25 mouse cellular contexts compared by ENCODE assay signal in the genomic region with DNA sequence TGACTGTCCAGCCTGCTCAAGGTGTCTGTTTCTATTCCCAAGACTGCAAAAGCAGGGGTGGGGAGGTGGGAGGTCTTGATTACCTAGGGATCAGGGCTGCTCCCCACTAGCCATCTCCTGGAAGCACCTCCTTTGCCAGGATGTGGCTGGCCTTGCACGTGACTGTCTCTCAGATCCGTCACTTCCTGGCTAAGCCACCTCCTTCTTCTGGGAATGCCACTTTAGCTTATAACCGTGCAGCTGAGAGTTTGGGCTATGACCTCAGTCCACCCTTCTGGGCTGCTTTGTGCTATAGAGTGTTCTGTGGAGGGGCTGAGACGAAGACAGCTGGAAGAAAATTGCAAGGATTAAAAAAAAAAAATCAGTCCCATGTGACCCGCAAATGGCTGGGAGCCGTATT. TPM values are rescaled to one million over a fixed set of nuclear protein-coding genes. Genes with fewer than 3 reads are reported as not detected.
DNase-seq lines count a peak whose midpoint lies in the region; ATAC-seq and TF ChIP-seq lines count a peak whose summit lies in the region.
"Had no signal": no experiment of that assay in that cellular context is flagged by ENCODE, and none has a peak within 500 bp of the region (broad histone marks: within the 10 kb centered on the region; RNA-seq: fewer than 3 reads in every experiment).

No protein-coding gene starts in this region.

- no peak overlapping the region for H3K4me3 ChIP-seq in forebrain, postnatal 0 days (ENCODE audit: low read depth, low read length)
- no peak overlapping the region for H3K4me3 ChIP-seq in forebrain, embryonic 10.5 days
- no peak overlapping the region for H3K4me3 ChIP-seq in midbrain, embryonic 13.5 days (replicated peaks)
- H3K4me3 ChIP-seq in midbrain, embryonic 11.5 days (ENCODE audit: low read depth, low read length): no peak overlapping the region
- H3K4me3 ChIP-seq in heart, embryonic 13.5 days: no peak overlapping the region; the same call in 1 of the 2 replicates
- no peak overlapping the region for H3K4me3 ChIP-seq in midbrain, embryonic 15.5 days
- H3K4me3 ChIP-seq: embryonic facial prominence, embryonic 10.5 days; forebrain, embryonic 15.5 days; hindbrain, embryonic 10.5 days; kidney, embryonic 15.5 days; liver, embryonic 13.5 days; lung, embryonic 15.5 days; midbrain, embryonic 12.5 days had no signal

- TF ChIP-seq CTCF in forebrain, postnatal 0 days (IDR thresholded peaks at IDR 0.05; ENCODE audit: low read depth): no peak

- ATAC-seq in forebrain, postnatal 0 days: peak; percentile 62
- ATAC-seq in midbrain, embryonic 13.5 days: 0 out of 2 replicates have a peak, but pooled peaks have one; percentile 9
- no peak for ATAC-seq in midbrain, embryonic 11.5 days (ENCODE audit: low FRiP score)
- no peak for ATAC-seq in heart, embryonic 13.5 days (ENCODE audit: extremely low read depth, insufficient number of reproducible peaks, low FRiP score, low TSS enrichment)
- ATAC-seq in midbrain, embryonic 15.5 days (replicated peaks): no peak
- ATAC-seq: forebrain, embryonic 15.5 days; inflammation-experienced regulatory T-cells, adult 6 months had no signal

- no peaks in the 10 kb centered on the region for H3K4me1 ChIP-seq in forebrain, postnatal 0 days (ENCODE audit: insufficient read depth)
- H3K4me1 ChIP-seq in forebrain, embryonic 10.5 days: 0 out of 2 replicates have a peak, but pooled peaks cover 3% of the 10 kb centered on the region
- H3K4me1 ChIP-seq in midbrain, embryonic 13.5 days (replicated peaks): no peaks in the 10 kb centered on the region
- no peaks in the 10 kb centered on the region for H3K4me1 ChIP-seq in midbrain, embryonic 11.5 days (ENCODE audit: control insufficient read depth, insufficient read depth, low read length)
- peaks cover 56% of the 10 kb centered on the region for H3K4me1 ChIP-seq in heart, embryonic 13.5 days
- H3K4me1 ChIP-seq in midbrain, embryonic 15.5 days: no peaks in the 10 kb centered on the region
- H3K4me1 ChIP-seq: embryonic facial prominence, embryonic 10.5 days; forebrain, embryonic 15.5 days; kidney, embryonic 15.5 days; liver, embryonic 13.5 days; lung, embryonic 15.5 days; midbrain, embryonic 12.5 days had no signal

- H3K36me3 ChIP-seq in forebrain, postnatal 0 days (ENCODE audit: insufficient read depth): no peaks in the 10 kb centered on the region
- H3K36me3 ChIP-seq in forebrain, embryonic 10.5 days (replicated peaks): no peaks in the 10 kb centered on the region
- H3K36me3 ChIP-seq in midbrain, embryonic 13.5 days: no peaks in the 10 kb centered on the region
- H3K36me3 ChIP-seq in midbrain, embryonic 11.5 days (ENCODE audit: control insufficient read depth, insufficient read depth, low read length): no peaks in the 10 kb centered on the region
- H3K36me3 ChIP-seq in heart, embryonic 13.5 days: no peaks in the 10 kb centered on the region
- no peaks in the 10 kb centered on the region for H3K36me3 ChIP-seq in midbrain, embryonic 15.5 days (replicated peaks)
- H3K36me3 ChIP-seq: embryonic facial prominence, embryonic 10.5 days; forebrain, embryonic 15.5 days; hindbrain, embryonic 10.5 days; kidney, embryonic 15.5 days; liver, embryonic 13.5 days; lung, embryonic 15.5 days; midbrain, embryonic 12.5 days had no signal

- no peak overlapping the region for H3K4me2 ChIP-seq in forebrain, postnatal 0 days (ENCODE audit: low read depth)
- H3K4me2 ChIP-seq in midbrain, embryonic 13.5 days (replicated peaks): no peak overlapping the region
- no peak overlapping the region for H3K4me2 ChIP-seq in midbrain, embryonic 11.5 days
- peak overlapping the region; percentile 44 for H3K4me2 ChIP-seq in heart, embryonic 13.5 days
- H3K4me2 ChIP-seq in midbrain, embryonic 15.5 days: no peak overlapping the region
- H3K4me2 ChIP-seq: forebrain, embryonic 15.5 days; kidney, embryonic 15.5 days; liver, embryonic 13.5 days; lung, embryonic 15.5 days; midbrain, embryonic 12.5 days had no signal

- H3K27me3 ChIP-seq in forebrain, postnatal 0 days (ENCODE audit: insufficient read depth, low read length): no peaks in the 10 kb centered on the region
- H3K27me3 ChIP-seq in forebrain, embryonic 10.5 days (ENCODE audit: poor library complexity, severe bottlenecking): no peaks in the 10 kb centered on the region
- no peaks in the 10 kb centered on the region for H3K27me3 ChIP-seq in midbrain, embryonic 13.5 days
- no peaks in the 10 kb centered on the region for H3K27me3 ChIP-seq in midbrain, embryonic 11.5 days (ENCODE audit: control insufficient read depth, insufficient read depth, low read length)
- H3K27me3 ChIP-seq in heart, embryonic 13.5 days (replicated peaks): peaks cover 65% of the 10 kb centered on the region
- H3K27me3 ChIP-seq in midbrain, embryonic 15.5 days (replicated peaks): 0 out of 2 replicates have a peak, but pooled peaks cover 3% of the 10 kb centered on the region
- H3K27me3 ChIP-seq: forebrain, embryonic 15.5 days; kidney, embryonic 15.5 days; liver, embryonic 13.5 days; lung, embryonic 15.5 days; midbrain, embryonic 12.5 days had no signal

- H3K9me3 ChIP-seq in forebrain, postnatal 0 days (ENCODE audit: low read length): no peaks in the 10 kb centered on the region
- no peaks in the 10 kb centered on the region for H3K9me3 ChIP-seq in forebrain, embryonic 10.5 days
- H3K9me3 ChIP-seq in midbrain, embryonic 13.5 days: no peaks in the 10 kb centered on the region
- H3K9me3 ChIP-seq in midbrain, embryonic 11.5 days (ENCODE audit: control insufficient read depth, low read length): no peaks in the 10 kb centered on the region
- H3K9me3 ChIP-seq in heart, embryonic 13.5 days: no peaks in the 10 kb centered on the region
- no peaks in the 10 kb centered on the region for H3K9me3 ChIP-seq in midbrain, embryonic 15.5 days
- H3K9me3 ChIP-seq: embryonic facial prominence, embryonic 10.5 days; forebrain, embryonic 15.5 days; hindbrain, embryonic 10.5 days; kidney, embryonic 15.5 days; liver, embryonic 13.5 days; lung, embryonic 15.5 days; midbrain, embryonic 12.5 days had no signal

- H3K27ac ChIP-seq in forebrain, postnatal 0 days (ENCODE audit: low read depth, low read length): no peak overlapping the region
- no peak overlapping the region for H3K27ac ChIP-seq in forebrain, embryonic 10.5 days
- no peak overlapping the region for H3K27ac ChIP-seq in midbrain, embryonic 13.5 days
- no peak overlapping the region for H3K27ac ChIP-seq in midbrain, embryonic 11.5 days (ENCODE audit: low read depth, low read length)
- H3K27ac ChIP-seq in heart, embryonic 13.5 days (replicated peaks): peak overlapping the region; percentile 87
- H3K27ac ChIP-seq in midbrain, embryonic 15.5 days: no peak overlapping the region
- H3K27ac ChIP-seq: embryonic facial prominence, embryonic 10.5 days; forebrain, embryonic 15.5 days; hindbrain, embryonic 10.5 days; kidney, embryonic 15.5 days; liver, embryonic 13.5 days; lung, embryonic 15.5 days; macrophage; midbrain, embryonic 12.5 days had no signal

- no peak for DNase-seq in forebrain, postnatal 0 days
- DNase-seq in forebrain, embryonic 10.5 days (ENCODE audit: extremely low spot score, low spot score): no peak
- no peak for DNase-seq in midbrain, embryonic 11.5 days (ENCODE audit: low spot score, missing footprints)
- no peak for DNase-seq in right cerebral cortex, postnatal 4 days
- no peak for DNase-seq in layer of hippocampus, adult 8-10 months (ENCODE audit: low spot score in 2 of 2)
- DNase-seq: cerebellum, adult 11 months; cerebellum, postnatal 25 days; gastrocnemius, postnatal 14 days; liver, embryonic 13.5 days; retina, postnatal 1 day had no signal

- WGBS in forebrain, postnatal 0 days: 50% methylated on average over 6 of the region's 6 CpGs
- WGBS in forebrain, embryonic 10.5 days: 65% methylated on average over 6 of the region's 6 CpGs
- 55% methylated on average over 6 of the region's 6 CpGs for WGBS in midbrain, embryonic 13.5 days
- 61% methylated on average over 6 of the region's 6 CpGs for WGBS in midbrain, embryonic 11.5 days
- WGBS in heart, embryonic 13.5 days: 51% methylated on average over 6 of the region's 6 CpGs
- 55% methylated on average over 6 of the region's 6 CpGs for WGBS in midbrain, embryonic 15.5 days

- H3K9ac ChIP-seq in forebrain, postnatal 0 days: no peak overlapping the region
- H3K9ac ChIP-seq in midbrain, embryonic 13.5 days (replicated peaks): no peak overlapping the region
- no peak overlapping the region for H3K9ac ChIP-seq in midbrain, embryonic 11.5 days (ENCODE audit: low read length)
- H3K9ac ChIP-seq in heart, embryonic 13.5 days: 0 out of 2 replicates have a peak overlapping the region, but pooled peaks have one; percentile 54
- no peak overlapping the region for H3K9ac ChIP-seq in midbrain, embryonic 15.5 days
- H3K9ac ChIP-seq: forebrain, embryonic 15.5 days; kidney, embryonic 15.5 days; liver, embryonic 13.5 days; lung, embryonic 15.5 days; midbrain, embryonic 12.5 days had no signal

RNA-seq across cellular contexts. Expression of a gene that starts 22.1 kb away (rescaled TPM):
- 43.4 and 57.7 TPM in 2 replicates for total RNA-seq in forebrain, postnatal 0 days (2014; rRNA removed)
- 12.0 and 12.8 TPM in 2 replicates for polyA plus RNA-seq in forebrain, postnatal 0 days (2015; fragmentation: Nextera tagmentation; extraction: Ambion mirVana)
- polyA plus RNA-seq in forebrain, embryonic 10.5 days (2016; fragmentation: Nextera tagmentation; extraction: Ambion mirVana): 9.0 and 9.2 TPM in 2 replicates
- polyA plus RNA-seq in midbrain, embryonic 13.5 days (2015; fragmentation: Nextera tagmentation; extraction: Ambion mirVana): 10.2 and 13.6 TPM in 2 replicates
- 14.3 and 15.3 TPM in 2 replicates for polyA plus RNA-seq in midbrain, embryonic 11.5 days (2014; fragmentation: Nextera tagmentation; extraction: Ambion mirVana)
- polyA plus RNA-seq in heart, embryonic 13.5 days (2015; fragmentation: Nextera tagmentation; extraction: Ambion mirVana): 12.4 and 13.0 TPM in 2 replicates
- 10 to 100 TPM; 26.0 to 30.2 (median 28.1) TPM for total RNA-seq in layer of hippocampus, adult 8-10 months (2022)
- 12.8 and 16.5 TPM in 2 replicates for polyA plus RNA-seq in midbrain, embryonic 15.5 days (2015; fragmentation: Nextera tagmentation; extraction: Ambion mirVana)

RNA-seq across cellular contexts. Expression of a gene that starts 22.8 kb away (rescaled TPM):
- total RNA-seq in forebrain, postnatal 0 days (2014; rRNA removed): not detected in 2 replicates
- polyA plus RNA-seq in forebrain, postnatal 0 days (2015; fragmentation: Nextera tagmentation; extraction: Ambion mirVana): 0.21 TPM in 1 of 2 replicates, not detected in the other
- polyA plus RNA-seq in forebrain, embryonic 10.5 days (2016; fragmentation: Nextera tagmentation; extraction: Ambion mirVana): not detected in 2 replicates
- 0.36 TPM in 1 of 2 replicates, not detected in the other for polyA plus RNA-seq in midbrain, embryonic 13.5 days (2015; fragmentation: Nextera tagmentation; extraction: Ambion mirVana)
- 0.23 and 0.29 TPM in 2 replicates for polyA plus RNA-seq in midbrain, embryonic 11.5 days (2014; fragmentation: Nextera tagmentation; extraction: Ambion mirVana)
- polyA plus RNA-seq in heart, embryonic 13.5 days (2015; fragmentation: Nextera tagmentation; extraction: Ambion mirVana): 187 and 230 TPM in 2 replicates
- not detected for total RNA-seq in layer of hippocampus, adult 8-10 months (2022)
- not detected in 2 replicates for polyA plus RNA-seq in midbrain, embryonic 15.5 days (2015; fragmentation: Nextera tagmentation; extraction: Ambion mirVana)
- total RNA-seq: gastrocnemius, postnatal 14 days; layer of hippocampus, adult 18-20 months; left cerebral cortex, adult 8-10 months had no signal
- polyA plus RNA-seq: forebrain, embryonic 15.5 days; hindbrain, embryonic 10.5 days; inflammation-experienced regulatory T-cells, adult 6 months; kidney, embryonic 15.5 days; limb, embryonic 11.5 days; liver, embryonic 13.5 days; macrophage; midbrain, embryonic 12.5 days; small intestine, adult 2 months had no signal

RNA-seq across cellular contexts. Expression of a gene that starts 26.2 kb away (rescaled TPM):
- 13.5 and 18.8 TPM in 2 replicates for total RNA-seq in forebrain, postnatal 0 days (2014; rRNA removed)
- 17.3 and 17.9 TPM in 2 replicates for polyA plus RNA-seq in forebrain, postnatal 0 days (2015; fragmentation: Nextera tagmentation; extraction: Ambion mirVana)
- 20.9 and 23.0 TPM in 2 replicates for polyA plus RNA-seq in forebrain, embryonic 10.5 days (2016; fragmentation: Nextera tagmentation; extraction: Ambion mirVana)
- polyA plus RNA-seq in midbrain, embryonic 13.5 days (2015; fragmentation: Nextera tagmentation; extraction: Ambion mirVana): 18.7 and 20.4 TPM in 2 replicates
- 24.2 and 25.8 TPM in 2 replicates for polyA plus RNA-seq in midbrain, embryonic 11.5 days (2014; fragmentation: Nextera tagmentation; extraction: Ambion mirVana)
- polyA plus RNA-seq in heart, embryonic 13.5 days (2015; fragmentation: Nextera tagmentation; extraction: Ambion mirVana): 43.7 and 49.2 TPM in 2 replicates
- total RNA-seq in layer of hippocampus, adult 8-10 months (2022): 10 to 100 TPM; 19.4 to 21.5 (median 20.9) TPM
- polyA plus RNA-seq in midbrain, embryonic 15.5 days (2015; fragmentation: Nextera tagmentation; extraction: Ambion mirVana): 20.2 and 22.7 TPM in 2 replicates

RNA-seq across cellular contexts. Expression of a gene that starts 37.7 kb away (rescaled TPM):
- 1.5 TPM in 1 of 2 replicates, not detected in the other for total RNA-seq in forebrain, postnatal 0 days (2014; rRNA removed)
- polyA plus RNA-seq in forebrain, postnatal 0 days (2015; fragmentation: Nextera tagmentation; extraction: Ambion mirVana): 1.1 and 2.2 TPM in 2 replicates
- polyA plus RNA-seq in forebrain, embryonic 10.5 days (2016; fragmentation: Nextera tagmentation; extraction: Ambion mirVana): 0.31 TPM in 1 of 2 replicates, not detected in the other
- polyA plus RNA-seq in midbrain, embryonic 13.5 days (2015; fragmentation: Nextera tagmentation; extraction: Ambion mirVana): 2.5 and 3.4 TPM in 2 replicates
- 0.51 and 0.68 TPM in 2 replicates for polyA plus RNA-seq in midbrain, embryonic 11.5 days (2014; fragmentation: Nextera tagmentation; extraction: Ambion mirVana)
- 4,587 and 5,670 TPM in 2 replicates for polyA plus RNA-seq in heart, embryonic 13.5 days (2015; fragmentation: Nextera tagmentation; extraction: Ambion mirVana)
- under 1 TPM in 2 of 4 experiments, not detected in 2; 0.39 to 0.66 TPM for total RNA-seq in layer of hippocampus, adult 8-10 months (2022)
- polyA plus RNA-seq in midbrain, embryonic 15.5 days (2015; fragmentation: Nextera tagmentation; extraction: Ambion mirVana): 3.6 and 6.4 TPM in 2 replicates
- total RNA-seq: gastrocnemius, postnatal 14 days; layer of hippocampus, adult 18-20 months had no signal
- polyA plus RNA-seq: inflammation-experienced regulatory T-cells, adult 6 months; macrophage; small intestine, adult 2 months had no signal

RNA-seq across cellular contexts. Expression of a gene that starts 58.3 kb away (rescaled TPM):
- 57.8 and 69.9 TPM in 2 replicates for total RNA-seq in forebrain, postnatal 0 days (2014; rRNA removed)
- polyA plus RNA-seq in forebrain, postnatal 0 days (2015; fragmentation: Nextera tagmentation; extraction: Ambion mirVana): 59.4 and 83.3 TPM in 2 replicates
- 42.9 and 43.4 TPM in 2 replicates for polyA plus RNA-seq in forebrain, embryonic 10.5 days (2016; fragmentation: Nextera tagmentation; extraction: Ambion mirVana)
- polyA plus RNA-seq in midbrain, embryonic 13.5 days (2015; fragmentation: Nextera tagmentation; extraction: Ambion mirVana): 77.3 and 78.6 TPM in 2 replicates
- polyA plus RNA-seq in midbrain, embryonic 11.5 days (2014; fragmentation: Nextera tagmentation; extraction: Ambion mirVana): 36.8 and 42.4 TPM in 2 replicates
- 102 and 105 TPM in 2 replicates for polyA plus RNA-seq in heart, embryonic 13.5 days (2015; fragmentation: Nextera tagmentation; extraction: Ambion mirVana)
- total RNA-seq in layer of hippocampus, adult 8-10 months (2022): 100 to 1,000 TPM; 190 to 210 (median 200) TPM
- polyA plus RNA-seq in midbrain, embryonic 15.5 days (2015; fragmentation: Nextera tagmentation; extraction: Ambion mirVana): 101 and 104 TPM in 2 replicates

Comparison
In these comparisons a context has a peak if more than half of its experiments do, and no peak if none do; other contexts are left out.
1. ATAC-seq: peak in forebrain, postnatal 0 days (single experiment) and midbrain, embryonic 13.5 days (single experiment); none in midbrain, embryonic 11.5 days (single experiment), heart, embryonic 13.5 days (single experiment) and midbrain, embryonic 15.5 days (single experiment).
2. RNA of a gene that starts 22.8 kb away (polyA plus RNA-seq): 187 to 230 TPM in heart, embryonic 13.5 days; 0.23 to 0.29 TPM in midbrain, embryonic 11.5 days, 0.21 TPM in forebrain, postnatal 0 days, not detected in midbrain, embryonic 15.5 days, 0.36 TPM in midbrain, embryonic 13.5 days and not detected in forebrain, embryonic 10.5 days; every median in the first group is over 100 times any median in the second.